Mouse (Mus musculus) cortical plate, adult 2 months (tissue): ENCODE measurements around the gene Filip1l.

Experiments used
- CTCF ChIP-seq: fragments of 200-500 bp; IDR thresholded peaks from 2 replicates; pipeline ENCODE4 v1.5.1; 2011; ENCODE audit warnings: mild to moderate bottlenecking, control low read depth, low read length; ENCODE audit not compliant: insufficient read depth; ENCODE audit errors: extremely low read depth
- POLR2A ChIP-seq: fragments of 200-500 bp; IDR thresholded peaks from 2 replicates; pipeline ENCODE4 v1.6.1; 2011; ENCODE audit warnings: mild to moderate bottlenecking, low read length, control low read depth; ENCODE audit not compliant: insufficient read depth; ENCODE audit errors: extremely low read depth

DNA sequence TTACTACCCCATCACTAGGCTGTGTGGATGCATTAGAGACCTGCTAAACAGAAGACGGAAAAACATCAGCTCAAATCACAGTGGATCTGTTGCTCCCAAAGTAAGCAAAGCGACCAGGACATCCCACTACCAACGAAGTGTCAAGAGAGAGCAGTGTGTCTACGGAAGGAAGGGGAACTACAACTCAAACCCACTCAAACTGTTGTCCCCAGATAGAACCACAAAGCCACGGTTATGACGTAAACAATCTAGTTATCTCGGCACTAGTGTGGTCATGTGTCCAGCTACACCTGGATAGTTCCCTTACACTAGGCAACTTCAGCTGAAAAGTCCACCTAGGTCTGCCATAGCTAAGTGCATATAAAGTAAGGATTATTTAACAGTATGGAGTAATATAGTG, 11.6 kb downstream of the Filip1l start:
- TF ChIP-seq CTCF: no peak
- no peak for TF ChIP-seq POLR2A
